Mouse (Mus musculus) gastrocnemius, postnatal 10 days (tissue): ENCODE results near the gene Spatc1l. TPM values are rescaled to one million over a fixed set of nuclear protein-coding genes. Genes with fewer than 3 reads are reported as not detected.

Experiments
- DNase-seq: peaks from one replicate; pipeline ENCODE4 v3.0.0; 2021; ENCODE audit warnings: mixed read lengths
- total RNA-seq, 2 experiments: library from RNA; stranded (reverse); gene quantifications; 2 replicates each; pipeline ENCODE4 v1.2.3; 2021

Gene Spatc1l
- total RNA-seq, 2 experiments from 2014 or later = not detected

DNA sequence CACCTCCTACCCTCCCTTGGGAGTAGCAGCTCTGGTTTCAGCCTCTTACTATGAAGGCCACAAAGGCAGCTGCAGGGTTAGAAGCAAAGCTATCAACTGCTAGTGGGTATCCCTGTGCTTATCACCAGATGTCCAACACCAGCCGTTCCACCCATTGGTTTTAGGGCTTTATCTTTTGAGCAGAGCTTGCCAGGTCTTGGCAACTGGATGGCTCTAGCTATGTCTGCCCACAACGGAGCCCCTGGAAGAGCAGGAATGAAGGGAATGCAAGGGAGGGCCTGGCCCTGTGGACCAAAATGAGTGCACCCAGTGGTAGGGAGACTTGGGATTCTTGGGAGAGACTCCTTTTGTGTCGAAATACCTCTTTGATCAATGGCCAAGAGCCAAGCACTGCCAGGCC lies 40.6 kb downstream of the Spatc1l start:
- no peak for DNase-seq

DNA sequence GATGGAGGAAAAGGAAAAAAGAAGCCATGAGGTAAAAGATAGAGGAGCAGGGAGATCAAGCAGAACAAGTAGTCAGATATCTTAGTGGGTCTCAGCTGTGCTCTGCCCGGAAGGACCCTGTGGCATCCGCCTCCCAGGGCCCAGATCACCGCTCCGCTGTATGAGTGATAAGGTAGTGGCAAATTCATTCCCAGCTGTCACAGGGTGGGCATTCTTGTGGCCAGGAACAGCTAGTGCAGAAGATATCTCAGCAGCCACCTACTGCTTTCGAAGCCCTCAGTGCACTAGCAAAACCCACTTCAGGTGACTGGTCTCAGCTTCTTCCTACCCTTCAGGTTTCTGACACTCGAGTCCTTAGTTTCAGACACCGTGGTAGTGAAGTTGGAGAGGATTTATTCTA lies 50.4 kb downstream of the Spatc1l start:
- DNase-seq = no peak

Other genes starting within 250 kb of the Spatc1l start
- 10 to 100 TPM; 11.0 to 16.9 TPM for gene Dip2a, start 217.0 kb upstream of the Spatc1l start, total RNA-seq
- gene AC141477.1, start 121.8 kb upstream of the Spatc1l start, total RNA-seq = not detected
- gene Pcnt, start 119.5 kb upstream of the Spatc1l start, total RNA-seq = 10 to 100 TPM; 45.1 to 56.7 TPM
- under 1 TPM; 0.21 to 0.38 TPM for gene 2610028H24Rik, start 113.2 kb upstream of the Spatc1l start, total RNA-seq
- gene Mcm3ap, start 93.3 kb upstream of the Spatc1l start, total RNA-seq = 10 to 100 TPM; 25.5 to 27.9 TPM
- 1 to 10 TPM; 3.5 to 3.7 TPM for gene Ybey, start 93.2 kb upstream of the Spatc1l start, total RNA-seq
- gene Lss, start 30.7 kb upstream of the Spatc1l start, total RNA-seq = 10 to 100 TPM in 1 of 2 experiments, 1 to 10 TPM in 1; 7.0 to 10.1 TPM
- not detected for gene Ftcd, start 13.4 kb downstream of the Spatc1l start, total RNA-seq
- 100 to 1,000 TPM; 352 to 417 TPM for gene Col6a2, start 61.4 kb downstream of the Spatc1l start, total RNA-seq
- 100 to 1,000 TPM; 336 to 400 TPM for gene Col6a1, start 163.9 kb downstream of the Spatc1l start, total RNA-seq